Mouse (Mus musculus) heart, postnatal 0 days (tissue): ENCODE data around the gene Mical2.

Experiments
- CTCF ChIP-seq: IDR thresholded peaks from 2 replicates; pipeline ENCODE4 v1.5.1; 2016; ENCODE audit warnings: antibody characterized with exemption, control low read depth, low read depth
- EP300 ChIP-seq: IDR thresholded peaks from 2 replicates; pipeline ENCODE4 v1.6.1; 2016; ENCODE audit warnings: antibody characterized with exemption, low read depth

DNA sequence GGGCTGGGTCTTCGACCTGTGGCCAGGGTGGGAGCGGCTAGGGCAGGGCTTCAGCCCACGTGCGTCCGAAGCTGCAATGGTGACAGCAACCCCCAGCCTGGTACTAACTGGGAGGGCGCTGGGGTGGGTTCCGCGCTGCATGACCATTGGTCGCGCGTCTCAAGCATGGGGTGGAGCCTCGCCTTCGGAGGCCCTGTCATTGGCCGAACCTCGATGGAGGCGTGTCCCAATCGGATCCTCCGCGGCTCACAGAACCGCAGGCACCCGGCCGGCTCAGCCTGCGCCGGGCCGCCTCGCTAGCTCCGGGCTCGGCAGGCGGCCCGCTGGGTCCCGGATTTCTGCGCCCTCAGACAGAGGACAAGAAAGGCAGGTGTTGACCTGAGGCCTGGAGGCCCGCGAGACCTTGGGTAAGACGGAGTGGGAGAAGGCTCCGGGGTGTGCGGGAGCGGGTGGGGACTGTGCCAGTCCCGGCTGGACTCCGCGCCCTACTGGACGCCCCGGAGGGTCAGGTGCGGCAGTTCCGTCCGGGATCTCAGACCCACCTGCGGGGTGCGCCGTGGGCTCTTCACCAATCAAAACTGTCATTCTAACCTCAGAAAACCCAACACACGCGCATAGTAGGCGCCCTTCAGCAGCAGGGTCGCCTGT, at the start of gene Mical2:
- TF ChIP-seq CTCF (no peak), EP300 (0 out of 2 replicates have a peak, but pooled peaks have one; percentile 35)
